Mouse (Mus musculus): ENCODE data around the gene Parp6.

Parp6 gene

GRCm38 (mm10) chr9:59679678-59680533 is 62.8 kb downstream of the Parp6 start, which contains the start of gene Gramd2:
Gene Gramd2, plus strand, starts transcription at chr9:59680144.
- peak; percentile 56 for DNase-seq (ENCODE audit: extremely low spot score, low read depth, low spot score)

- DNase-seq (ENCODE audit: extremely low spot score, low read depth, low spot score): no peak
Observed at GRCm38 (mm10) chr9:59680534-59680875, 63.4 kb downstream of the Parp6 start.

- no peak for DNase-seq (ENCODE audit: extremely low spot score, low read depth, low spot score)
Observed at GRCm38 (mm10) chr9:59684020-59684419, 66.9 kb downstream of the Parp6 start.

GRCm38 (mm10) chr9:59687416-59688046 is 70.4 kb downstream of the Parp6 start:
- no peak for DNase-seq (ENCODE audit: extremely low spot score, low read depth, low spot score)

- no peak for DNase-seq (ENCODE audit: extremely low spot score, low read depth, low spot score)
Observed at GRCm38 (mm10) chr9:59691635-59692094, 74.6 kb downstream of the Parp6 start.

GRCm38 (mm10) chr9:59692145-59692544 is 75.1 kb downstream of the Parp6 start:
- no peak for DNase-seq (ENCODE audit: extremely low spot score, low read depth, low spot score)

- no peak for DNase-seq (ENCODE audit: extremely low spot score, low read depth, low spot score)
Observed at GRCm38 (mm10) chr9:59694571-59695450, 77.7 kb downstream of the Parp6 start.

GRCm38 (mm10) chr9:59695451-59695813 is 78.3 kb downstream of the Parp6 start:
- no peak for DNase-seq (ENCODE audit: extremely low spot score, low read depth, low spot score)

- DNase-seq (ENCODE audit: extremely low spot score, low read depth, low spot score): no peak
Observed at GRCm38 (mm10) chr9:59696381-59696780, 79.3 kb downstream of the Parp6 start.
